Mouse (Mus musculus) G1E (cell line): Measurements from ENCODE around the gene Gbx1. TPM values are rescaled to one million over a fixed set of nuclear protein-coding genes. Genes with fewer than 3 reads are reported as not detected.
"Not testable (repeated sequence)": the region's sequence is repeated elsewhere in the genome, so short reads cannot be mapped to it uniquely, and the experiment has no call there.

Source experiments
- ATAC-seq: 2 replicates; pipeline ENCODE4 v1.8.0; 2016; ENCODE audit warnings: mild to moderate bottlenecking; ENCODE audit not compliant: insufficient number of reproducible peaks, poor library complexity, low FRiP score, severe bottlenecking; ENCODE audit errors: extremely low read depth
- DNase-seq: peaks from one replicate; pipeline ENCODE4 v3.0.0; 2012; ENCODE audit warnings: low spot score
- H3K27me3 ChIP-seq: 2 replicates; pipeline ENCODE4 v1.6.1; 2012; ENCODE audit warnings: mild to moderate bottlenecking, low read length, inconsistent platforms; ENCODE audit not compliant: insufficient read depth
- H3K36me3 ChIP-seq: replicated peaks from 2 replicates; pipeline ENCODE3; 2012; ENCODE audit warnings: mild to moderate bottlenecking, inconsistent platforms
- H3K4me1 ChIP-seq: 2 replicates; pipeline ENCODE4 v1.6.1; 2012; ENCODE audit warnings: low read depth, low read length, inconsistent platforms, mixed read lengths; ENCODE audit not compliant: insufficient read depth
- H3K4me3 ChIP-seq: 2 replicates; pipeline ENCODE4 v1.5.1; 2012; ENCODE audit warnings: low read depth, mild to moderate bottlenecking, inconsistent platforms, low read length, moderate library complexity, mixed read lengths
- H3K9me3 ChIP-seq: replicated peaks from 2 replicates; pipeline ENCODE4 v1.6.1; 2012; ENCODE audit warnings: inconsistent platforms
- CTCF ChIP-seq: IDR thresholded peaks from 2 replicates; pipeline ENCODE4 v1.5.1; 2012; ENCODE audit warnings: low read depth, low read length, inconsistent platforms, mixed read lengths
- GATA1 ChIP-seq: IDR thresholded peaks from 2 replicates; pipeline ENCODE4 v1.6.1; 2012; ENCODE audit warnings: borderline replicate concordance, low read length, inconsistent platforms, mixed read lengths
- GATA2 ChIP-seq: IDR thresholded peaks from 2 replicates; pipeline ENCODE4 v1.6.1; 2012; ENCODE audit warnings: low read depth, low read length, inconsistent platforms, borderline replicate concordance
- POLR2AphosphoS5 ChIP-seq: IDR thresholded peaks from 2 replicates; pipeline ENCODE4 v1.6.1; 2012; ENCODE audit warnings: low read depth, low read length, inconsistent platforms; ENCODE audit not compliant: insufficient replicate concordance
- TAL1 ChIP-seq: conservative IDR thresholded peaks from 2 replicates; pipeline ENCODE4 v1.6.1; 2012; ENCODE audit warnings: low read depth, low read length, inconsistent platforms, mixed read lengths
- polyA plus RNA-seq: library from polyadenylated mRNA; stranded (reverse); fragments of >175 nt; gene quantifications from 2 replicates; pipeline ENCODE4 v1.2.3, GENCODE M21; 2012
- total RNA-seq, 2 experiments: library from RNA; stranded (forward) in 1 of 2; stranded (reverse) in 1 of 2; fragments of 200-1000 nt in 1 of 2; fragments of >200 nt in 1 of 2; fragmentation: Nextera tagmentation in 1 of 2; gene quantifications; 2 replicates each; pipeline ENCODE4 v1.2.3; 2014 to 2017

Gbx1 gene
- total RNA-seq (2014; fragmentation: Nextera tagmentation) (not detected in 2 replicates), total RNA-seq (2017) (0.12 TPM in 1 of 2 replicates, not detected in the other), polyA plus RNA-seq (0.01 and 0.02 TPM in 2 replicates)

- peaks cover 9% of the 10 kb centered on the region for H3K9me3 ChIP-seq
- peaks cover 53% of the 10 kb centered on the region for H3K27me3 ChIP-seq
- H3K36me3 ChIP-seq: no peaks in the 10 kb centered on the region
- ATAC-seq (no peak), DNase-seq (no peak)
- H3K4me1 ChIP-seq: peaks cover 11% of the 10 kb centered on the region
- no peak within 1 kb of the TSS for H3K4me3 ChIP-seq
- TF ChIP-seq GATA2 (no peak), POLR2AphosphoS5 (no peak), CTCF (no peak), TAL1 (no peak), GATA1 (no peak)
Observed at GRCm38 (mm10) chr5:24526889-24527230, at the start of gene Gbx1. Gbx1 (minus strand) TSS chr5:24527202.

DNA sequence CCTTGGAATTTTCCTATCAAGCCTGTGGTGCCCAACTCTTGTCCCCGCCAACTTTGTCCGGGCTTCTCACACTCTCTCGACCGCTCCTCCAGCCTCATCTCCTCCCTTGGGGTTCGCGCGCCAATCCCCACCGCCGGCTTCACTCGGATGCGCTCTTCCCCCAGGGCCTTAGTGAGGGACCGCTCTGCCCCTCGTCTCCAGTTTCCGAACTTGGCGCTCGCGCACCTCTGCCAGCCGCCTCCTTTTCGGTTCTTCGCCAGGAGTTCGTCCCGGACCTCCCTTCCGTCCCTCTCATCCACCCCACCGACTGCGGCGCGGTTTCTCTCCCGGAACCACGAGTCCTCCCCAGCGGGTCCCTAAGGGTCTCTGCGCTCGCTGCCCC is 49.8 kb upstream of the Gbx1 start:
- peaks cover 45% of the 10 kb centered on the region for H3K36me3 ChIP-seq
- peaks cover 57% of the 10 kb centered on the region for H3K4me1 ChIP-seq
- no peaks in the 10 kb centered on the region for H3K27me3 ChIP-seq
- peak; percentile 65 for DNase-seq
- TF ChIP-seq CTCF (no peak), POLR2AphosphoS5 (no peak), GATA1 (no peak), TAL1 (no peak), GATA2 (no peak)
- no peak for ATAC-seq
- H3K4me3 ChIP-seq: peak overlapping the region; percentile 88
- no peaks in the 10 kb centered on the region for H3K9me3 ChIP-seq

GRCm38 (mm10) chr5:24575948-24576347 is 48.9 kb upstream of the Gbx1 start:
- Histone ChIP-seq H3K4me3 (peak overlapping the region; percentile 88; the same call in 1 of the 2 replicates), H3K36me3 (peaks cover 53% of the 10 kb centered on the region), H3K27me3 (no peaks in the 10 kb centered on the region), H3K4me1 (peaks cover 59% of the 10 kb centered on the region), H3K9me3 (no peaks in the 10 kb centered on the region)
- no peak for TF ChIP-seq TAL1
- no peak for TF ChIP-seq CTCF
- no peak for TF ChIP-seq POLR2AphosphoS5
- no peak for TF ChIP-seq GATA2
- TF ChIP-seq GATA1: no peak
- DNase-seq (no peak), ATAC-seq (no peak)

GRCm38 (mm10) chr5:24556709-24557108 is 29.7 kb upstream of the Gbx1 start, which contains the start of gene 4931409K22Rik:
4931409K22Rik (minus strand) TSS chr5:24556809.
- DNase-seq (no peak), ATAC-seq (no peak)
- TF ChIP-seq CTCF (no peak), GATA1 (no peak), GATA2 (no peak), POLR2AphosphoS5 (no peak), TAL1 (no peak)
- H3K36me3 ChIP-seq: no peaks in the 10 kb centered on the region
- H3K27me3 ChIP-seq: peaks cover 33% of the 10 kb centered on the region
- H3K4me3 ChIP-seq: no peak within 1 kb of the TSS
- H3K9me3 ChIP-seq: no peaks in the 10 kb centered on the region
- no peaks in the 10 kb centered on the region for H3K4me1 ChIP-seq

- H3K4me1 ChIP-seq, H3K4me3 ChIP-seq, H3K36me3 ChIP-seq, H3K9me3 ChIP-seq, ATAC-seq, DNase-seq: not testable (repeated sequence)
- H3K27me3 ChIP-seq: peaks cover 46% of the 10 kb centered on the region
Observed at GRCm38 (mm10) chr5:24555335-24555734, 28.3 kb upstream of the Gbx1 start.

DNA sequence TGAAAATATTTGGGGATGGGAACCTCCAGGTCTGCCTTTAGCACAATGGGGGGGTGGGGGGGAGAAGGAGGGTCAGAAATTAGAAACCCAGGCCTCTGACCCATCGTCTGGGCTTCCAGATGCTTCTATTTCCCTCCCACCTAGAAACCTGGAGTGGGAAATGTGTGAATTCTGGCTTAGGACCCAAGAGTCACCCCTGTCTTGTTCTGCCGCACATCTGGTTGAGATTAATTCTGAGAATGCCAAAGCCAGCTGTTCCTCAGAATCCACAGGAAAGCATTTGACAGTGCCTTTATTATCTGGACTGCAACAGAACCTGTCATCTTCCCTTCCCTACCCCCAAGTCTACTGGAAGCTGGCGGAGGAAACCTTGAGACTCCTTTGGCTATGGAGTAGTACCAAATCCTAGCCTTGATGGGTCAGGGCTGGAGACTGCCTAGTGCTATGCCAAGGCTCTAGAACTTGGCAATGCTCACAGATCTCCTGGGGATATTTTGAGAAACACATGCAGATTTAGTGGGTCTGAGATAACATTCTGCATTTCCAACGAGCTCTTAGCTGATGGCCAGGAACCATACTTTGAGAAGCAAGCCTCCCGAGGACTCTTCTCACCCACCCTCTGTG is 26.7 kb upstream of the Gbx1 start:
- Histone ChIP-seq H3K9me3 (no peaks in the 10 kb centered on the region), H3K4me1 (no peaks in the 10 kb centered on the region), H3K36me3 (no peaks in the 10 kb centered on the region), H3K4me3 (no peak overlapping the region), H3K27me3 (peaks cover 52% of the 10 kb centered on the region)
- no peak for TF ChIP-seq POLR2AphosphoS5
- no peak for TF ChIP-seq GATA2
- TF ChIP-seq TAL1: no peak
- TF ChIP-seq GATA1: no peak
- TF ChIP-seq CTCF: no peak
- DNase-seq (no peak), ATAC-seq (no peak)

GRCm38 (mm10) chr5:24551317-24551688 is 24.3 kb upstream of the Gbx1 start:
- TF ChIP-seq GATA2 (no peak), TAL1 (no peak), GATA1 (no peak), CTCF (no peak), POLR2AphosphoS5 (no peak)
- Histone ChIP-seq H3K4me1 (no peaks in the 10 kb centered on the region), H3K27me3 (peaks cover 53% of the 10 kb centered on the region)

More at GRCm38 (mm10) chr5:24551317-24551688, 24.3 kb upstream of the Gbx1 start:
- H3K4me3 ChIP-seq: no peak overlapping the region
- ATAC-seq (no peak), DNase-seq (no peak)
- H3K9me3 ChIP-seq: no peaks in the 10 kb centered on the region
- H3K36me3 ChIP-seq: no peaks in the 10 kb centered on the region
